In genomic region chr17:32099943-32100586, GRCm38 (mm10) we compare ENCODE assay signal across 8 mouse cellular contexts.
DNase-seq lines count a peak whose midpoint lies in the region; ATAC-seq and TF ChIP-seq lines count a peak whose summit lies in the region.

No protein-coding gene starts in this region.

- H3K27ac ChIP-seq in embryonic fibroblast, embryonic 13.5 days (ENCODE audit: insufficient read depth, low read length): no peak overlapping the region
- H3K27ac ChIP-seq in limb, embryonic 11.5 days (replicated peaks; ENCODE audit: low read depth, low read length): no peak overlapping the region
- H3K27ac ChIP-seq in midbrain, embryonic 11.5 days (ENCODE audit: low read depth, low read length): no peak overlapping the region
- H3K27ac ChIP-seq in stomach, embryonic 16.5 days (ENCODE audit: low read length): no peak overlapping the region

- H3K27me3 ChIP-seq in limb, embryonic 11.5 days (ENCODE audit: control insufficient read depth, insufficient read depth, low read length): peaks cover 9% of the 10 kb centered on the region
- peaks cover 5% of the 10 kb centered on the region; the same call in 1 of the 2 replicates for H3K27me3 ChIP-seq in midbrain, embryonic 11.5 days (ENCODE audit: control insufficient read depth, insufficient read depth, low read length)
- H3K27me3 ChIP-seq in stomach, embryonic 16.5 days (ENCODE audit: control insufficient read depth, insufficient read depth, low read length): peaks cover 6% of the 10 kb centered on the region; the same call in 1 of the 2 replicates

- H3K9me3 ChIP-seq in limb, embryonic 11.5 days (ENCODE audit: control insufficient read depth, low read length): no peaks in the 10 kb centered on the region
- H3K9me3 ChIP-seq in midbrain, embryonic 11.5 days (ENCODE audit: control insufficient read depth, low read length): no peaks in the 10 kb centered on the region
- H3K9me3 ChIP-seq in stomach, embryonic 16.5 days (replicated peaks; ENCODE audit: control insufficient read depth, low read length): no peaks in the 10 kb centered on the region

- peak overlapping the region; percentile 20 for H3K4me3 ChIP-seq in embryonic fibroblast, embryonic 13.5 days (ENCODE audit: insufficient read depth, low read length)
- peak overlapping the region; percentile 47 for H3K4me3 ChIP-seq in limb, embryonic 11.5 days (ENCODE audit: low read depth, low read length)
- H3K4me3 ChIP-seq in midbrain, embryonic 11.5 days (ENCODE audit: low read depth, low read length): peak overlapping the region; percentile 35
- peak overlapping the region; percentile 49 for H3K4me3 ChIP-seq in stomach, embryonic 16.5 days (replicated peaks; ENCODE audit: low read length)

- DNase-seq in CD8-positive naive resting alpha-beta T cell, adult 2 months (ENCODE audit: low read depth in 2 of 2, low spot score in 2 of 2): peak; percentile 18 to 23
- peak; percentile 85 for DNase-seq in adrenal gland, postnatal 25 days
- peak; percentile 72 for DNase-seq in heart, postnatal 4 days
- peak; percentile 82 for DNase-seq in limb, embryonic 11.5 days (ENCODE audit: low spot score)
- peak; percentile 97 for DNase-seq in midbrain, embryonic 11.5 days (ENCODE audit: low spot score, missing footprints)
- DNase-seq in left cerebral cortex, adult 9 months (ENCODE audit: low spot score in 2 of 2): no peak

- ATAC-seq in limb, embryonic 11.5 days (ENCODE audit: insufficient number of reproducible peaks, low FRiP score, low TSS enrichment, low read depth): peak; percentile 80
- ATAC-seq in midbrain, embryonic 11.5 days (ENCODE audit: low FRiP score): peak; percentile 83
- ATAC-seq in stomach, embryonic 16.5 days (ENCODE audit: insufficient read depth, low FRiP score): peak; percentile 87

- H3K4me2 ChIP-seq in limb, embryonic 11.5 days (ENCODE audit: low read depth, severe bottlenecking): peak overlapping the region; percentile 93
- peak overlapping the region; percentile 77 for H3K4me2 ChIP-seq in midbrain, embryonic 11.5 days
- H3K4me2 ChIP-seq in stomach, embryonic 16.5 days (ENCODE audit: low read depth, low read length): peak overlapping the region; percentile 95

- 1% methylated on average over 44 of the region's 44 CpGs for WGBS in limb, embryonic 11.5 days
- 2% methylated on average over 44 of the region's 44 CpGs for WGBS in midbrain, embryonic 11.5 days
- 2% methylated on average over 44 of the region's 44 CpGs for WGBS in stomach, embryonic 16.5 days

- no peaks in the 10 kb centered on the region for H3K36me3 ChIP-seq in limb, embryonic 11.5 days (ENCODE audit: control insufficient read depth, insufficient read depth, low read length)
- H3K36me3 ChIP-seq in midbrain, embryonic 11.5 days (ENCODE audit: control insufficient read depth, insufficient read depth, low read length): no peaks in the 10 kb centered on the region
- no peaks in the 10 kb centered on the region for H3K36me3 ChIP-seq in stomach, embryonic 16.5 days (ENCODE audit: control insufficient read depth, insufficient read depth, low read length)

- TF ChIP-seq POLR2A in embryonic fibroblast, embryonic 13.5 days (IDR thresholded peaks at IDR 0.05; ENCODE audit: low read depth, low read length): no peak

- peak overlapping the region; percentile 66 for H3K9ac ChIP-seq in limb, embryonic 11.5 days (ENCODE audit: low read length)
- peak overlapping the region; percentile 62 for H3K9ac ChIP-seq in midbrain, embryonic 11.5 days (ENCODE audit: low read length)
- H3K9ac ChIP-seq in stomach, embryonic 16.5 days (ENCODE audit: low read length): peak overlapping the region; percentile 68

- no peaks in the 10 kb centered on the region for H3K4me1 ChIP-seq in embryonic fibroblast, embryonic 13.5 days (ENCODE audit: control insufficient read depth, insufficient read depth, low read length)
- no peaks in the 10 kb centered on the region for H3K4me1 ChIP-seq in limb, embryonic 11.5 days (ENCODE audit: control insufficient read depth, insufficient read depth, low read length)
- H3K4me1 ChIP-seq in midbrain, embryonic 11.5 days (ENCODE audit: control insufficient read depth, insufficient read depth, low read length): no peaks in the 10 kb centered on the region
- H3K4me1 ChIP-seq in stomach, embryonic 16.5 days (ENCODE audit: control insufficient read depth, insufficient read depth, low read length): peaks cover 5% of the 10 kb centered on the region

- no peak for TF ChIP-seq CTCF in embryonic fibroblast, embryonic 13.5 days (IDR thresholded peaks at IDR 0.05; ENCODE audit: borderline replicate concordance, insufficient read depth, low read length)

Comparison
In these comparisons a context has a peak if more than half of its experiments do, and no peak if none do; other contexts are left out.
1. DNase-seq: peak in CD8-positive naive resting alpha-beta T cell, adult 2 months (2 of 2), adrenal gland, postnatal 25 days (single experiment), heart, postnatal 4 days (single experiment), limb, embryonic 11.5 days (single experiment) and midbrain, embryonic 11.5 days (single experiment); none in left cerebral cortex, adult 9 months (0 of 2).
2. Peak in every context shown above with its lines, with median percentiles within 50 percentile points of each other: H3K4me3 ChIP-seq, ATAC-seq, H3K4me2 ChIP-seq and H3K9ac ChIP-seq.